Mouse (Mus musculus): ENCODE measurements at regions not wholly inside any gene's neighbourhood (a gene's known extent, or its start where the extent isn't known, plus 50 kb on each side); places are given as distances from the start of the nearest gene placed in this dataset.

GRCm38 (mm10) chr2:159446434-159446833, 651.8 kb downstream of the Dhx35 start:
- H3K36me3 ChIP-seq (replicated peaks in 1 of 2; ENCODE audit: control insufficient read depth in 1 of 2, insufficient read depth in 1 of 2, low read length in 1 of 2), result no peaks in the 10 kb centered on the region
- no peak overlapping the region for H3K4me2 ChIP-seq (ENCODE audit: insufficient read depth, low read depth, poor library complexity, severe bottlenecking)
- dilution Hi-C loops (cut with MboI; ENCODE audit: extremely low pct_ligation_motif_present, extremely low pct_unique_long_range_greater_than_20kb, low sequenced_read_pairs), result no loop called here

GRCm38 (mm10) chr2:159446886-159447285, 652.3 kb downstream of the Dhx35 start:
- dilution Hi-C loops (cut with MboI; ENCODE audit: extremely low pct_ligation_motif_present, extremely low pct_unique_long_range_greater_than_20kb, low sequenced_read_pairs) (no loop called here), in situ Hi-C loops (cut with MboI; ENCODE audit: low pct_ligation_motif_present, low pct_unique_long_range_greater_than_20kb, low sequenced_read_pairs) (no loop called here)
- DNase-seq (ENCODE audit: extremely low read depth), result no peak
- TF ChIP-seq ELF1 (IDR thresholded peaks at IDR 0.05; ENCODE audit: low read depth, low read length) (no peak), KAT2A (IDR thresholded peaks at IDR 0.05; ENCODE audit: insufficient replicate concordance, low read length) (no peak), TBP (conservative IDR thresholded peaks at IDR 0.05; ENCODE audit: low read depth, low read length) (no peak)
- no peaks in the 10 kb centered on the region for H3K79me2 ChIP-seq (replicated peaks; ENCODE audit: control insufficient read depth, extremely low read depth, insufficient read depth, poor library complexity, severe bottlenecking)
- no peak overlapping the region for H3K4me3 ChIP-seq (replicated peaks in 1 of 3; ENCODE audit: low read depth in 2 of 3, low read length in 2 of 3, poor library complexity in 1 of 3)
- peaks cover 10% of the 10 kb centered on the region for H3K27me3 ChIP-seq (replicated peaks)
- H3K9ac ChIP-seq (ENCODE audit: insufficient read depth, low read depth), result no peak overlapping the region
- H3K4me1 ChIP-seq (ENCODE audit: control insufficient read depth in 1 of 2, insufficient read depth in 2 of 2), result no peaks in the 10 kb centered on the region
- no peak overlapping the region for H3K27ac ChIP-seq (ENCODE audit: insufficient read depth, low read depth)
- no peak overlapping the region for H3K4me2 ChIP-seq (ENCODE audit: insufficient read depth, low read depth, poor library complexity, severe bottlenecking)
- H3K36me3 ChIP-seq (replicated peaks in 1 of 2; ENCODE audit: control insufficient read depth in 1 of 2, insufficient read depth in 1 of 2, low read length in 1 of 2), result no peaks in the 10 kb centered on the region
- no peaks in the 10 kb centered on the region for H3K9me3 ChIP-seq (replicated peaks; ENCODE audit: low read length)

More at GRCm38 (mm10) chr2:159446434-159446833, 651.8 kb downstream of the Dhx35 start:
- no peak overlapping the region for H3K4me3 ChIP-seq (replicated peaks in 1 of 3; ENCODE audit: low read depth in 2 of 3, low read length in 2 of 3, poor library complexity in 1 of 3)
- no peak overlapping the region for H3K9ac ChIP-seq (ENCODE audit: insufficient read depth, low read depth)
- TF ChIP-seq TCF12 (IDR thresholded peaks at IDR 0.05; ENCODE audit: low read depth, low read length) (no peak), PAX5 (IDR thresholded peaks at IDR 0.05; ENCODE audit: low read length) (no peak), ZNF384 (IDR thresholded peaks at IDR 0.05; ENCODE audit: low read depth, low read length) (no peak), ZKSCAN1 (IDR thresholded peaks at IDR 0.05; ENCODE audit: borderline replicate concordance, low read depth, low read length) (no peak), CHD1 (IDR thresholded peaks at IDR 0.05; ENCODE audit: low read depth, low read length) (no peak), CHD2 (IDR thresholded peaks at IDR 0.05; ENCODE audit: low read length) (no peak), POLR2AphosphoS2 (IDR thresholded peaks at IDR 0.05; ENCODE audit: low read depth, low read length) (no peak)
- no peaks in the 10 kb centered on the region for H3K4me1 ChIP-seq (ENCODE audit: control insufficient read depth in 1 of 2, insufficient read depth in 2 of 2)
- H3K27me3 ChIP-seq (replicated peaks), result peaks cover 10% of the 10 kb centered on the region
- in situ Hi-C loops (cut with MboI; ENCODE audit: low pct_ligation_motif_present, low pct_unique_long_range_greater_than_20kb, low sequenced_read_pairs), result no loop called here
- no peaks in the 10 kb centered on the region for H3K9me3 ChIP-seq (replicated peaks; ENCODE audit: low read length)
- H3K79me2 ChIP-seq (replicated peaks; ENCODE audit: control insufficient read depth, extremely low read depth, insufficient read depth, poor library complexity, severe bottlenecking), result no peaks in the 10 kb centered on the region
- no peak overlapping the region for H3K27ac ChIP-seq (ENCODE audit: insufficient read depth, low read depth)
- DNase-seq (ENCODE audit: extremely low read depth), result no peak

GRCm38 (mm10) chr2:159448976-159449375, 654.4 kb downstream of the Dhx35 start:
- no peaks in the 10 kb centered on the region for H3K79me2 ChIP-seq (replicated peaks; ENCODE audit: control insufficient read depth, extremely low read depth, insufficient read depth, poor library complexity, severe bottlenecking)
- in situ Hi-C loops (cut with MboI; ENCODE audit: low pct_ligation_motif_present, low pct_unique_long_range_greater_than_20kb, low sequenced_read_pairs), result no loop called here
- no peak overlapping the region for H3K4me2 ChIP-seq (ENCODE audit: insufficient read depth, low read depth, poor library complexity, severe bottlenecking)
- no peak overlapping the region for H3K9ac ChIP-seq (ENCODE audit: insufficient read depth, low read depth)
- H3K4me1 ChIP-seq (ENCODE audit: control insufficient read depth in 1 of 2, insufficient read depth in 2 of 2), result no peaks in the 10 kb centered on the region
- H3K36me3 ChIP-seq (replicated peaks in 1 of 2; ENCODE audit: control insufficient read depth in 1 of 2, insufficient read depth in 1 of 2, low read length in 1 of 2), result no peaks in the 10 kb centered on the region
- TF ChIP-seq E2F4 (IDR thresholded peaks at IDR 0.05; ENCODE audit: insufficient replicate concordance, low read depth, low read length) (no peak), EP300 (IDR thresholded peaks at IDR 0.05; ENCODE audit: low read length) (no peak), CTCF (conservative IDR thresholded peaks at IDR 0.05 in 1 of 2, IDR thresholded peaks at IDR 0.05 in 1 of 2; ENCODE audit: low read depth in 2 of 2, low read length in 2 of 2) (no peak), POLR2AphosphoS2 (IDR thresholded peaks at IDR 0.05; ENCODE audit: low read depth, low read length) (no peak), KAT2A (IDR thresholded peaks at IDR 0.05; ENCODE audit: insufficient replicate concordance, low read length) (no peak), RAD21 (IDR thresholded peaks at IDR 0.05; ENCODE audit: low read depth, low read length) (no peak), ZC3H11A (IDR thresholded peaks at IDR 0.05; ENCODE audit: low read depth, low read length) (no peak), MEF2A (IDR thresholded peaks at IDR 0.05; ENCODE audit: borderline replicate concordance, low read depth, low read length) (no peak), ETS1 (conservative IDR thresholded peaks at IDR 0.05; ENCODE audit: low read depth, low read length) (no peak), SIN3A (IDR thresholded peaks at IDR 0.05; ENCODE audit: low read length) (no peak), ELF1 (IDR thresholded peaks at IDR 0.05; ENCODE audit: low read depth, low read length) (no peak), JUN (IDR thresholded peaks at IDR 0.05; ENCODE audit: insufficient read depth, low read depth, low read length) (no peak), GABPA (IDR thresholded peaks at IDR 0.05; ENCODE audit: insufficient replicate concordance, low read depth, low read length) (no peak), CHD2 (IDR thresholded peaks at IDR 0.05; ENCODE audit: low read length) (no peak), NRF1 (IDR thresholded peaks at IDR 0.05; ENCODE audit: low read depth, low read length) (no peak), CHD1 (IDR thresholded peaks at IDR 0.05; ENCODE audit: low read depth, low read length) (no peak), SMC3 (IDR thresholded peaks at IDR 0.05; ENCODE audit: low read depth, low read length) (no peak)
- no peak overlapping the region for H3K4me3 ChIP-seq (replicated peaks in 1 of 3; ENCODE audit: low read depth in 2 of 3, low read length in 2 of 3, poor library complexity in 1 of 3)
- peaks cover 8% of the 10 kb centered on the region for H3K27me3 ChIP-seq (replicated peaks)
- dilution Hi-C loops (cut with MboI; ENCODE audit: extremely low pct_ligation_motif_present, extremely low pct_unique_long_range_greater_than_20kb, low sequenced_read_pairs), result no loop called here
- no peak for DNase-seq (ENCODE audit: extremely low read depth)
- H3K9me3 ChIP-seq (replicated peaks; ENCODE audit: low read length), result no peaks in the 10 kb centered on the region
- no peak overlapping the region for H3K27ac ChIP-seq (ENCODE audit: insufficient read depth, low read depth)
